Mouse (Mus musculus): ENCODE measurements around the gene Gm37240.

DNA sequence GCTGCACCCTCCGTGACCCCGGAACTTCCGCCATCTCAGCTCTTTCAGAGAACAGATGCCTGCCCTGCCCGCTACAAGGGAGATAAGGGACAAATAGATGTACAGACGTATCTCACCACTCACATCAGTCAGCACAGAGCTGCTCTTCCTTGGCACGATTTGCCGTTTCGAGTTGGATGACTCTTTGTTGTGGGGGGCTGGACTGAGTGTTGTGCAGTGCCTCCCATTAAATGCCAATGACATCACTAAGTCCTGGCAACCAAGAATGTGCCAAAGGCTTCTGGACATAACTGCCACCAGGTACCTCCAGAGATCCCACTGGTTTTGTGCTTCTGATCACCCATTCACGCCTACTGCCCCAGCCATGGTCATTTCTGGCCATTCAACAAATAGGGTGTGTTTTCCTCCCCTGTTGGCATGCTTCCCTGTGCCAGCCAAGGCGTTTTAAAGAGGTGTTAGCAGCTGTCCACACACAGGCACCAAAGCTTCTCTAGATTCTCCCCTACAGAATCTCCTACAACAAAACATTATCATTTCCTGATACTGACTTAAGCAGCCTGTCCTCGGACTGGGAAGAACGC is 1233.0 kb downstream of the Gm37240 start:
- no peak for TF ChIP-seq POLR2A (IDR thresholded peaks at IDR 0.05; ENCODE audit: borderline replicate concordance, insufficient read depth, low read length)
- TF ChIP-seq CTCF (IDR thresholded peaks at IDR 0.05; ENCODE audit: borderline replicate concordance, insufficient read depth, low read depth, low read length), result no peak
